Mouse (Mus musculus): ENCODE results near the gene Tnip1. TPM values are rescaled to one million over a fixed set of nuclear protein-coding genes. Genes with fewer than 3 reads are reported as not detected.
"Not testable (repeated sequence)": the region's sequence is repeated elsewhere in the genome, so short reads cannot be mapped to it uniquely, and the experiment has no call there.

Tnip1 gene
- total and polyA plus RNA-seq, 3 experiments = 36.1 to 137 (median 67.8) TPM

- dilution Hi-C loops (cut with MboI; ENCODE audit: extremely low pct_ligation_motif_present, extremely low pct_unique_long_range_greater_than_20kb, low sequenced_read_pairs) (no loop called here), in situ Hi-C loops (cut with MboI; ENCODE audit: low pct_ligation_motif_present, low pct_unique_long_range_greater_than_20kb, low sequenced_read_pairs) (no loop called here)
Observed at GRCm38 (mm10) chr11:54955735-54956480, 6.8 kb downstream of the Tnip1 start.

DNA sequence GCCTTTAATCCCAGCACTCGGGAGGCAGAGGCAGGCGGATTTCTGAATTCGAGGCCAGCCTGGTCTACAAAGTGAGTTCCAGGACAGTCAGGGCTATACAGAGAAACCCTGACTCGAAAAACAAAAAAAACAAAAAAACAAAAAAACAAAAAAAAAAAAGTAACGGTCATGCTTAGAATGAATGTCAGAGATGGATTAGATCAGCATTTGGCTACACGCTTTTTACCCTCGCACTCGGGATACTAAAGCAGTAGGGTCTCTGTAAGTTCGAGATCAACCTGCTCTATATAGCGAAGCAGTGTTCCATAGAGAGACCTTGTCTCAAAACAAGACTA is 7.3 kb downstream of the Tnip1 start:
- dilution Hi-C loops (cut with MboI; ENCODE audit: extremely low pct_ligation_motif_present, extremely low pct_unique_long_range_greater_than_20kb, low sequenced_read_pairs); DNase-seq (ENCODE audit: extremely low read depth); H3K9me3 ChIP-seq (replicated peaks; ENCODE audit: low read length); H3K27me3 ChIP-seq (replicated peaks); in situ Hi-C loops (cut with MboI; ENCODE audit: low pct_ligation_motif_present, low pct_unique_long_range_greater_than_20kb, low sequenced_read_pairs): not testable (repeated sequence)
- Histone ChIP-seq H3K79me2 (replicated peaks; ENCODE audit: control insufficient read depth, extremely low read depth, insufficient read depth, poor library complexity, severe bottlenecking) (peaks cover 84% of the 10 kb centered on the region), H3K27ac (ENCODE audit: insufficient read depth, low read depth) (peak overlapping the region; percentile 70), H3K4me3 (replicated peaks in 1 of 3; ENCODE audit: low read depth in 2 of 3, low read length in 2 of 3, poor library complexity in 1 of 3) (peak overlapping the region; percentile 62 to 86 (median 63)), H3K4me2 (ENCODE audit: insufficient read depth, low read depth, poor library complexity, severe bottlenecking) (peak overlapping the region; percentile 32; the same call in 1 of the 2 replicates), H3K9ac (ENCODE audit: insufficient read depth, low read depth) (peak overlapping the region; percentile 58; the same call in 1 of the 2 replicates), H3K4me1 (ENCODE audit: control insufficient read depth in 1 of 2, insufficient read depth in 2 of 2) (peaks cover 42 to 89% of the 10 kb centered on the region in 2 experiments), H3K36me3 (replicated peaks in 1 of 2; ENCODE audit: control insufficient read depth in 1 of 2, insufficient read depth in 1 of 2, low read length in 1 of 2) (peaks cover 18 to 45% of the 10 kb centered on the region in 2 experiments)
- peak; percentile 76 for TF ChIP-seq ZNF384 (IDR thresholded peaks at IDR 0.05; ENCODE audit: low read depth, low read length)
- TF ChIP-seq SIN3A (IDR thresholded peaks at IDR 0.05; ENCODE audit: low read length) = peak; percentile 52; the same call in 1 of the 2 replicates

More at GRCm38 (mm10) chr11:54955735-54956480, 6.8 kb downstream of the Tnip1 start:
- peak overlapping the region; percentile 58 for H3K9ac ChIP-seq (ENCODE audit: insufficient read depth, low read depth)
- TF ChIP-seq CTCF (conservative IDR thresholded peaks at IDR 0.05 in 1 of 2, IDR thresholded peaks at IDR 0.05 in 1 of 2; ENCODE audit: low read depth in 2 of 2, low read length in 2 of 2) (0 out of 4 replicates have a peak, but pooled peaks of 1 of the 2 experiments have one; percentile 7), MAX (IDR thresholded peaks at IDR 0.05; ENCODE audit: low read length) (no peak; the same call in 1 of the 2 replicates), BHLHE40 (IDR thresholded peaks at IDR 0.05; ENCODE audit: low read depth, low read length) (no peak), SMC3 (IDR thresholded peaks at IDR 0.05; ENCODE audit: low read depth, low read length) (no peak; the same call in 1 of the 2 replicates), UBTF (IDR thresholded peaks at IDR 0.05; ENCODE audit: low read depth, low read length) (no peak), ZNF384 (IDR thresholded peaks at IDR 0.05; ENCODE audit: low read depth, low read length) (no peak), RAD21 (IDR thresholded peaks at IDR 0.05; ENCODE audit: low read depth, low read length) (no peak; the same call in 1 of the 2 replicates), PAX5 (IDR thresholded peaks at IDR 0.05; ENCODE audit: low read length) (no peak), TBP (conservative IDR thresholded peaks at IDR 0.05; ENCODE audit: low read depth, low read length) (no peak), POLR2AphosphoS2 (IDR thresholded peaks at IDR 0.05; ENCODE audit: low read depth, low read length) (peak; percentile 93), MAFK (IDR thresholded peaks at IDR 0.05; ENCODE audit: insufficient replicate concordance, low read length) (no peak), GABPA (IDR thresholded peaks at IDR 0.05; ENCODE audit: insufficient replicate concordance, low read depth, low read length) (no peak), EP300 (IDR thresholded peaks at IDR 0.05; ENCODE audit: low read length) (no peak), JUN (IDR thresholded peaks at IDR 0.05; ENCODE audit: insufficient read depth, low read depth, low read length) (no peak), ZMIZ1 (IDR thresholded peaks at IDR 0.05; ENCODE audit: low read depth, low read length) (peak; percentile 69; the same call in 1 of the 2 replicates), SIN3A (IDR thresholded peaks at IDR 0.05; ENCODE audit: low read length) (peak; percentile 76; the same call in 1 of the 2 replicates), USF2 (conservative IDR thresholded peaks at IDR 0.05; ENCODE audit: low read depth, low read length) (no peak), POLR2A (IDR thresholded peaks at IDR 0.05; ENCODE audit: low read depth, low read length) (peak; percentile 75), ZKSCAN1 (IDR thresholded peaks at IDR 0.05; ENCODE audit: borderline replicate concordance, low read depth, low read length) (no peak), ZC3H11A (IDR thresholded peaks at IDR 0.05; ENCODE audit: low read depth, low read length) (no peak), CHD2 (IDR thresholded peaks at IDR 0.05; ENCODE audit: low read length) (0 out of 2 replicates have a peak, but pooled peaks have one; percentile 34), USF1 (IDR thresholded peaks at IDR 0.05; ENCODE audit: low read depth, low read length) (no peak), CHD1 (IDR thresholded peaks at IDR 0.05; ENCODE audit: low read depth, low read length) (0 out of 2 replicates have a peak, but pooled peaks have one; percentile 11), MXI1 (IDR thresholded peaks at IDR 0.05; ENCODE audit: low read depth, low read length) (peak; percentile 39; the same call in 1 of the 2 replicates), TCF12 (IDR thresholded peaks at IDR 0.05; ENCODE audit: low read depth, low read length) (peak; percentile 57; the same call in 1 of the 2 replicates), NELFE (IDR thresholded peaks at IDR 0.05; ENCODE audit: low read depth, low read length) (peak; percentile 84), MEF2A (IDR thresholded peaks at IDR 0.05; ENCODE audit: borderline replicate concordance, low read depth, low read length) (peak; percentile 60), JUND (conservative IDR thresholded peaks at IDR 0.05; ENCODE audit: low read depth, low read length) (no peak), KAT2A (IDR thresholded peaks at IDR 0.05; ENCODE audit: insufficient replicate concordance, low read length) (0 out of 2 replicates have a peak, but pooled peaks have one; percentile 63), RCOR1 (conservative IDR thresholded peaks at IDR 0.05; ENCODE audit: low read depth, low read length) (no peak), NRF1 (IDR thresholded peaks at IDR 0.05; ENCODE audit: low read depth, low read length) (peak; percentile 98), MYC (IDR thresholded peaks at IDR 0.05; ENCODE audit: low read depth, low read length) (peak; percentile 24; the same call in 1 of the 2 replicates), MAZ (IDR thresholded peaks at IDR 0.05; ENCODE audit: low read depth, low read length) (peak; percentile 15; the same call in 1 of the 2 replicates), ELF1 (IDR thresholded peaks at IDR 0.05; ENCODE audit: low read depth, low read length) (peak; percentile 95), HCFC1 (IDR thresholded peaks at IDR 0.05; ENCODE audit: low read depth, low read length) (peak; percentile 72), ETS1 (conservative IDR thresholded peaks at IDR 0.05; ENCODE audit: low read depth, low read length) (no peak), E2F4 (IDR thresholded peaks at IDR 0.05; ENCODE audit: insufficient replicate concordance, low read depth, low read length) (no peak), IRF4 (IDR thresholded peaks at IDR 0.05; ENCODE audit: low read depth, low read length) (peak; percentile 58; the same call in 1 of the 2 replicates)
- peaks cover 84% of the 10 kb centered on the region for H3K79me2 ChIP-seq (replicated peaks; ENCODE audit: control insufficient read depth, extremely low read depth, insufficient read depth, poor library complexity, severe bottlenecking)
- H3K36me3 ChIP-seq (replicated peaks in 1 of 2; ENCODE audit: control insufficient read depth in 1 of 2, insufficient read depth in 1 of 2, low read length in 1 of 2) = peaks cover 15 to 41% of the 10 kb centered on the region in 2 experiments
- no peaks in the 10 kb centered on the region for H3K27me3 ChIP-seq (replicated peaks)
- no peaks in the 10 kb centered on the region for H3K9me3 ChIP-seq (replicated peaks; ENCODE audit: low read length)
- peak overlapping the region; percentile 75 for H3K4me2 ChIP-seq (ENCODE audit: insufficient read depth, low read depth, poor library complexity, severe bottlenecking)
- peaks cover 41 to 89% of the 10 kb centered on the region in 2 experiments for H3K4me1 ChIP-seq (ENCODE audit: control insufficient read depth in 1 of 2, insufficient read depth in 2 of 2)
- DNase-seq (ENCODE audit: extremely low read depth) = peak; percentile 98
- peak overlapping the region; percentile 70 for H3K27ac ChIP-seq (ENCODE audit: insufficient read depth, low read depth)
- H3K4me3 ChIP-seq (replicated peaks in 1 of 3; ENCODE audit: low read depth in 2 of 3, low read length in 2 of 3, poor library complexity in 1 of 3) = peak overlapping the region; percentile 62 to 86 (median 63)
